Mouse (Mus musculus) cortical plate, adult 2 months (tissue): ENCODE measurements around the gene Yif1a. TPM values are rescaled to one million over a fixed set of nuclear protein-coding genes. Genes with fewer than 3 reads are reported as not detected.
A peak's percentile ranks its signal among the peaks of the same experiment; 100 is the strongest.

Experiments used
- H3K27ac ChIP-seq: fragments of 200-500 bp; 2 replicates; pipeline ENCODE4 v1.5.1; 2012; ENCODE audit warnings: low read length, control low read depth, inconsistent platforms; ENCODE audit not compliant: insufficient read depth
- H3K4me1 ChIP-seq: fragments of 200-500 bp; 2 replicates; pipeline ENCODE4 v1.6.1; 2011; ENCODE audit warnings: low read length; ENCODE audit not compliant: control insufficient read depth, insufficient read depth
- H3K4me3 ChIP-seq: fragments of 200-500 bp; 2 replicates; pipeline ENCODE4 v1.5.1; 2011; ENCODE audit warnings: mild to moderate bottlenecking, low read length, control low read depth; ENCODE audit not compliant: insufficient read depth
- CTCF ChIP-seq: fragments of 200-500 bp; IDR thresholded peaks from 2 replicates; pipeline ENCODE4 v1.5.1; 2011; ENCODE audit warnings: mild to moderate bottlenecking, control low read depth, low read length; ENCODE audit not compliant: insufficient read depth; ENCODE audit errors: extremely low read depth
- POLR2A ChIP-seq: fragments of 200-500 bp; IDR thresholded peaks from 2 replicates; pipeline ENCODE4 v1.6.1; 2011; ENCODE audit warnings: mild to moderate bottlenecking, low read length, control low read depth; ENCODE audit not compliant: insufficient read depth; ENCODE audit errors: extremely low read depth
- polyA plus RNA-seq: library from polyadenylated mRNA; depleted of rRNA; stranded (reverse); fragments of >200 nt; gene quantifications from 2 replicates; pipeline ENCODE4 v1.2.3, GENCODE M21; 2012; rRNA removed

The Yif1a gene
- 54.7 and 56.2 TPM in 2 replicates for polyA plus RNA-seq

GRCm38 (mm10) chr19:5087884-5088728 lies at the start of gene Yif1a:
Yif1a (plus strand) TSS chr19:5088538.
- TF ChIP-seq CTCF = peak; percentile 38
- TF ChIP-seq POLR2A = peak; percentile 70; the same call in 1 of the 2 replicates
- Histone ChIP-seq H3K4me1 (no peaks in the 10 kb centered on the region), H3K4me3 (peak within 1 kb of the TSS; percentile 87), H3K27ac (peak within 1 kb of the TSS; percentile 57)

GRCm38 (mm10) chr19:5038709-5039156 lies 49.6 kb upstream of the Yif1a start, which contains the start of the genes B4gat1 and AC124502.3:
B4gat1 (plus strand) TSS chr19:5038826.
AC124502.3 (plus strand) TSS chr19:5038891.
- Histone ChIP-seq H3K27ac (peak within 1 kb of the TSS; percentile 62), H3K4me3 (peak within 1 kb of the TSS; percentile 65), H3K4me1 (no peaks in the 10 kb centered on the region)
- TF ChIP-seq POLR2A (peak; percentile 83), CTCF (no peak)

- TF ChIP-seq CTCF = no peak
- TF ChIP-seq POLR2A = no peak
These were observed 48.8 kb upstream of the Yif1a start for GRCm38 (mm10) chr19:5039301-5040114.

GRCm38 (mm10) chr19:5040862-5041523 lies 47.3 kb upstream of the Yif1a start, which contains the start of gene Brms1:
Brms1 (plus strand) TSS chr19:5041354.
- TF ChIP-seq POLR2A (peak; percentile 67), CTCF (no peak)
- Histone ChIP-seq H3K4me3 (peak within 1 kb of the TSS; percentile 65), H3K27ac (0 out of 2 replicates have a peak within 1 kb of the TSS, but pooled peaks have one; percentile 21), H3K4me1 (peaks cover 2% of the 10 kb centered on the region; the same call in 1 of the 2 replicates)

More at GRCm38 (mm10) chr19:5039301-5040114, 48.8 kb upstream of the Yif1a start:
- Histone ChIP-seq H3K4me1 (no peaks in the 10 kb centered on the region), H3K4me3 (peak overlapping the region; percentile 65), H3K27ac (peak overlapping the region; percentile 62)

- TF ChIP-seq CTCF (no peak), POLR2A (no peak)
- Histone ChIP-seq H3K4me3 (peak overlapping the region; percentile 65), H3K27ac (no peak overlapping the region)
These were observed 46.8 kb upstream of the Yif1a start for GRCm38 (mm10) chr19:5041588-5041987.

GRCm38 (mm10) chr19:5045531-5045930 lies 42.8 kb upstream of the Yif1a start:
- peak overlapping the region; percentile 13; the same call in 1 of the 2 replicates for H3K27ac ChIP-seq
- H3K4me1 ChIP-seq = peaks cover 13% of the 10 kb centered on the region
- H3K4me3 ChIP-seq = no peak overlapping the region
- no peak for TF ChIP-seq CTCF
- no peak for TF ChIP-seq POLR2A

More at GRCm38 (mm10) chr19:5041588-5041987, 46.8 kb upstream of the Yif1a start:
- peaks cover 2% of the 10 kb centered on the region; the same call in 1 of the 2 replicates for H3K4me1 ChIP-seq

- Histone ChIP-seq H3K4me1 (peaks cover 13% of the 10 kb centered on the region), H3K4me3 (peak overlapping the region; percentile 36), H3K27ac (peak overlapping the region; percentile 96)
- TF ChIP-seq CTCF = peak; percentile 33; the same call in 1 of the 2 replicates
- TF ChIP-seq POLR2A = peak; percentile 50
These were observed 39.9 kb upstream of the Yif1a start for GRCm38 (mm10) chr19:5048138-5049056.

- H3K4me1 ChIP-seq = peaks cover 13% of the 10 kb centered on the region
- H3K4me3 ChIP-seq = no peak overlapping the region
- peak overlapping the region; percentile 94 for H3K27ac ChIP-seq
- no peak for TF ChIP-seq CTCF
- no peak for TF ChIP-seq POLR2A
These were observed 39.0 kb upstream of the Yif1a start for GRCm38 (mm10) chr19:5049325-5049724.
